Mouse (Mus musculus) macrophage (primary cell): ENCODE measurements around the gene Stam2. TPM values are rescaled to one million over a fixed set of nuclear protein-coding genes. Genes with fewer than 3 reads are reported as not detected.

ENCODE experiments used
- H3K27ac ChIP-seq: fragments of 350-480 bp; formaldehyde crosslinking; 2 replicates; pipeline ENCODE4 v1.9.0; 2021
- H3K36me3 ChIP-seq: fragments of 350-480 bp; formaldehyde crosslinking; 2 replicates; pipeline ENCODE4 v1.9.0; 2021; ENCODE audit errors: inconsistent target
- H3K4me3 ChIP-seq: fragments of 350-480 bp; formaldehyde crosslinking; 2 replicates; pipeline ENCODE4 v1.9.0; 2021; ENCODE audit errors: inconsistent target
- H3K79me2 ChIP-seq: fragments of 350-480 bp; formaldehyde crosslinking; 2 replicates; pipeline ENCODE4 v1.9.0; 2021; ENCODE audit errors: inconsistent target
- WGBS: methylation state at CpG from one replicate; pipeline ENCODE4 v1.1.7; 2026; ENCODE audit warnings: inconsistent platforms; ENCODE audit not compliant: missing documents; 5-methylcytosine and 5-hydroxymethylcytosine counted together
- polyA plus RNA-seq: library from polyadenylated mRNA; stranded (reverse); fragments of 250-400 nt; gene quantifications from 3 replicates; pipeline ENCODE4 v1.2.4, GENCODE M21; 2018; ENCODE audit warnings: inconsistent platforms

The Stam2 gene
- polyA plus RNA-seq, 1 experiment from 2014 or later = 35.6 TPM

GRCm38 (mm10) chr2:52709417-52709816 is 32.7 kb downstream of the Stam2 start:
- H3K4me3 ChIP-seq = no peak overlapping the region
- no peak overlapping the region for H3K27ac ChIP-seq
- 94% methylated on average over 5 of the region's 5 CpGs for WGBS
- H3K36me3 ChIP-seq = peaks cover 93% of the 10 kb centered on the region
- no peaks in the 10 kb centered on the region for H3K79me2 ChIP-seq

GRCm38 (mm10) chr2:52701368-52702036 is 40.6 kb downstream of the Stam2 start:
- Histone ChIP-seq H3K27ac (no peak overlapping the region), H3K79me2 (no peaks in the 10 kb centered on the region), H3K36me3 (peaks cover 64% of the 10 kb centered on the region), H3K4me3 (no peak overlapping the region)
- 98% methylated on average over 11 of the region's 11 CpGs for WGBS

DNA sequence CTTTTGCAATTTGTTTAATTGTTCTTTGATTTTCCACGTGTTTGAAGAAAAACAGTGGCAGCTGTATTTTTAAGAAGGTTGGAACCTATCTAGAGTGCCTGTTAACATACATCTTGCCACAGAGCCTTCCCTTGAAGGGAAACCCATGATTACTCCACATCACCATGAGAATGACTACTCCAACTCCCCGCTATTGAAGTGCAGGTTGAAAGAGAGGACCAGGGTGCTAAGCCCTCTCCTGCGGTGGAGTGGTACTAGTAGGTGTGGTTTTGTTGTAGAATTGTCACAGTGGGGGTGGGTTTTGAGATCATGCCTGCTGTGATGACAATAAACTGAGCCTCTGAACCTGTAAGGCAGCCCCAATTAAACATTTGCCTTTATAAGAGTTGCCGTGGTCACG is 41.7 kb downstream of the Stam2 start:
- Histone ChIP-seq H3K79me2 (no peaks in the 10 kb centered on the region), H3K36me3 (peaks cover 62% of the 10 kb centered on the region), H3K27ac (no peak overlapping the region), H3K4me3 (no peak overlapping the region)
- 93% methylated on average over 5 of the region's 5 CpGs for WGBS

GRCm38 (mm10) chr2:52694604-52695003 is 47.5 kb downstream of the Stam2 start:
- Histone ChIP-seq H3K79me2 (no peaks in the 10 kb centered on the region), H3K36me3 (peaks cover 36% of the 10 kb centered on the region), H3K4me3 (no peak overlapping the region), H3K27ac (no peak overlapping the region)
- WGBS = 90% methylated on average over 6 of the region's 6 CpGs

- WGBS = 92% methylated on average over 4 of the region's 4 CpGs
- no peak overlapping the region for H3K27ac ChIP-seq
- peaks cover 30% of the 10 kb centered on the region for H3K36me3 ChIP-seq
- no peaks in the 10 kb centered on the region for H3K79me2 ChIP-seq
- H3K4me3 ChIP-seq = no peak overlapping the region
Measured at GRCm38 (mm10) chr2:52691745-52692144, 50.3 kb downstream of the Stam2 start.

GRCm38 (mm10) chr2:52686601-52687000 is 55.5 kb downstream of the Stam2 start:
- WGBS = 98% methylated on average over 6 of the region's 6 CpGs
- Histone ChIP-seq H3K27ac (no peak overlapping the region), H3K4me3 (no peak overlapping the region), H3K79me2 (no peaks in the 10 kb centered on the region), H3K36me3 (no peaks in the 10 kb centered on the region)

DNA sequence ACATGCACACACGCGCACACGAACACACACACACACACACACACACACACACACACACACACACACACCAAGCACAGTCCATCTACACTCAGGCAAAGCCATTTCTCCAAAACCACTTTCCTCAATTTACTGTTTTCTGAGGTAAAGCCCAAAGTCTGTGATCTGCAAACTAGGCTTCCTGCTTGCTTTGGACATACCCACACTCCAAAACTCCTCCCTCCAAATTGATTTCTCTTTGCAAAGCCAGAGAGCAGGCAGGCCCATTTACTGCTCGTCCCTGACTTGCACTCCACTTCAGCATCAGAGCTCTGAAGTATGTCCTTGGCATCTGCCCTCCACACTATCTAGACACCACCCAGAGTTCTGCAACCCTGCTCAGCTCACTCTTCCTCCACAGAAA is 64.5 kb downstream of the Stam2 start:
- Histone ChIP-seq H3K27ac (no peak overlapping the region), H3K36me3 (no peaks in the 10 kb centered on the region), H3K4me3 (no peak overlapping the region), H3K79me2 (no peaks in the 10 kb centered on the region)
- 67% methylated on average over 1 of the region's 4 CpGs for WGBS

DNA sequence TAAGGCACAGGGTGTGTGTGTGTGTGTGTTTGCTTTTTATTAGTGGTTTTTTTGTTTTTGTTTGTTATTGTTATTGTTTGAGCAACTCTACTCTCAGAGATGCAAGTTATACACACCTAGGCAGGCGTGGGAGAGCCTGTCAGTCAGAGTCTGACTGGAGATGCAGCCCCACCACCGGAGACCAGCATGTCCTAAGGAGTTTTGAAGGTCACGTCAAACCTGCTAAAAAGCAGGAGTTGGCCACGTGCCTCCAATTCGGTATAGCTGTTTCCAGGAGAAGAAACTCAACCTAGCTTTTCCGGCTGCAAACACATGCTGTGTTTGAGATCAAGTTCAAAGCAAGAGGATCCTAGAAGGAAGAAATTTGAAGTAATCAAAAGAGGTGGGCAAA is 65.2 kb downstream of the Stam2 start:
- Histone ChIP-seq H3K27ac (no peak overlapping the region), H3K79me2 (no peaks in the 10 kb centered on the region), H3K36me3 (no peaks in the 10 kb centered on the region), H3K4me3 (no peak overlapping the region)
- 33% methylated on average over 6 of the region's 6 CpGs for WGBS

DNA sequence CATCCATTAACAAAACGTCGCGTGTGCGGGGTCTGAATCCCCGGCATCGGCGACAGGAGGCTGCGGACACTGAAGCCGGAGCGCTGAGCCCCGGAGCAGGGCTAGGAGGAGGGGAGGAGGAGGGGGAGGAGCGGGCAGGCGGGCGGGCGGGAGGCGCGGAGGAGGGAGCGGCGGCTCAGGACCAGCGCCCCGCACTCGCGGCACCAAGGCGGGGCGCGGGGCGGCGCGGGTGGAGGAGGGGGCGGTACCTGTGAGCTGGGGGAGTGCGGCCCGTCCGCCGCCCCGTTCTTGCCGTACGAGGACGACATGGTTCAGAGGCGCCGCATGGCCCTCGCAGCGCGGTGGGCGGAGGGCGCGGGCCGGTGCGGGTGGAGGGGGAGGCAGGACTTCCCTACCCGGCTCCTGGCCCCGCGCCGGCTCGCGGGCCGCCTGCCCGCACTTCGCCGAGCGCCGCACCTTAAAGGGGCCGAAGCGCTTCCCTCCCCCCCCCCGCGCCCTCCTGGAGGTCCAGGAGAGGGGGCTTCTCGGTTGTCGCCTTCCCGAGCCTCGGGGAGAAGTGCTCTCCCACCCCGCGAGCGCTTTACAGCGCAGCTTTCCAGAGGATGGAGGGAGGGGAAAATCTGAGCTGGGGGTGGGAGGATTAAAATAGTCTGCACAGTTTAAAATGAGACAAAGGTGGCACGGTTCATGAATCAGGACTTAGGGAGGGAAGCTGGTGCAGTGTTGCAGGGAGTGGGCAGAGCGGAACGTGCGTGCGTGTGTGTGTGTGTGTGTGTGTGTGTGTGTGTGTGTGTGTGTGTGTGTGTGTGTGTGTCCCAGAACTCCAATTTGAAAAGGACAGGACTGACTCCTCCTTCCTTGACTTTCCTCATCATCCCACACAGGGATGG is 65.8 kb downstream of the Stam2 start, which contains the start of gene Cacnb4:
Gene Cacnb4 (minus strand): TSS at position 809 of the 890 bp plus-strand sequence.
- no peak within 1 kb of the TSS for H3K27ac ChIP-seq
- H3K4me3 ChIP-seq = no peak within 1 kb of the TSS
- no peaks in the 10 kb centered on the region for H3K79me2 ChIP-seq
- WGBS = 2% methylated on average over 52 of the region's 77 CpGs
- H3K36me3 ChIP-seq = no peaks in the 10 kb centered on the region

- no peak overlapping the region for H3K27ac ChIP-seq
- H3K4me3 ChIP-seq = no peak overlapping the region
- H3K36me3 ChIP-seq = no peaks in the 10 kb centered on the region
- H3K79me2 ChIP-seq = no peaks in the 10 kb centered on the region
- 3% methylated on average over 34 of the region's 42 CpGs for WGBS
Measured at GRCm38 (mm10) chr2:52675278-52675987, 66.6 kb downstream of the Stam2 start.

DNA sequence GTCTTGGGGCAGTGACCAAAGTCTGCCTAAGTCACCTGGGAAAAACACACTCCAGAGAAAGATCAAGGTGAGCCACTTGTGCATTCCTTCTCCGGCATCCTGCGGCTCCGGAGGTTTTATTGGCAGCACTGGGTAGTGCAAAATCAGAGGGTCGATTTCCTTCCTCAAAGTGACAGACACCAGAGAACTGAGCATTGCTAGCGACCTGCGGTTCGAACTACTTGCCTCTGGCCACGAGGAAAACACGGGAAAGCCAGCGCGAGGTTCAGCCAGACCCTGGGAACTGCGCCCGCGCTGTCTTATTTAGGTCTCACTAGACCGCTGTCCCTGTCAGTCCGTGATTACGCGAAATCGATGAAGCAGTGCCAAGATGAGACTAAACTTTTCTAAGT is 67.2 kb downstream of the Stam2 start:
- no peak overlapping the region for H3K4me3 ChIP-seq
- H3K36me3 ChIP-seq = no peaks in the 10 kb centered on the region
- WGBS = 9% methylated on average over 19 of the region's 19 CpGs
- no peak overlapping the region for H3K27ac ChIP-seq
- H3K79me2 ChIP-seq = no peaks in the 10 kb centered on the region

DNA sequence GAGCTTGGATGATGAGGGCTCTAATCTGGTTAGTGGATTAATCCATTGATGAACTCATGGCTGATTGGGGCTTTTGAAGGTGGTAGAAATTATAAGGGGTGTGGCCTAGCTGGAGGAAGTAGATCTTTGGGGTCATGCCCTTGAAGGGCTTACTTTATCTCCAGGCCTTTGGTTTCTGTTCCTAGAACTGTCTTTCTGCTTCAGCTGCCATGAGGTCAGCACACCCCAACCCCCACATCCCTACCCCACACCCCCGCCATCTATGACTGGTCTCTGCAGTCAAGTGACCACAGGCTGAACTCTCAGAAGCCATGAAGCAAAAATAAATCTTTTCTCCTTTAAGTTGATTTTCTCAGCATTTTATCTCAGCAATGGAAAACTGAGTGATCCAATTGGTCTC is 68.9 kb downstream of the Stam2 start:
- H3K27ac ChIP-seq = no peak overlapping the region
- no peak overlapping the region for H3K4me3 ChIP-seq
- WGBS = 29% methylated on average over 1 of the region's 1 CpGs
- H3K36me3 ChIP-seq = no peaks in the 10 kb centered on the region
- no peaks in the 10 kb centered on the region for H3K79me2 ChIP-seq

GRCm38 (mm10) chr2:52670733-52671132 is 71.3 kb downstream of the Stam2 start:
- Histone ChIP-seq H3K79me2 (no peaks in the 10 kb centered on the region), H3K4me3 (no peak overlapping the region), H3K36me3 (no peaks in the 10 kb centered on the region), H3K27ac (no peak overlapping the region)
- WGBS = 82% methylated on average over 2 of the region's 5 CpGs

GRCm38 (mm10) chr2:52668480-52668879 is 73.6 kb downstream of the Stam2 start:
- H3K27ac ChIP-seq = no peak overlapping the region
- WGBS = 86% methylated on average over 6 of the region's 6 CpGs
- H3K36me3 ChIP-seq = no peaks in the 10 kb centered on the region
- no peak overlapping the region for H3K4me3 ChIP-seq
- H3K79me2 ChIP-seq = no peaks in the 10 kb centered on the region

DNA sequence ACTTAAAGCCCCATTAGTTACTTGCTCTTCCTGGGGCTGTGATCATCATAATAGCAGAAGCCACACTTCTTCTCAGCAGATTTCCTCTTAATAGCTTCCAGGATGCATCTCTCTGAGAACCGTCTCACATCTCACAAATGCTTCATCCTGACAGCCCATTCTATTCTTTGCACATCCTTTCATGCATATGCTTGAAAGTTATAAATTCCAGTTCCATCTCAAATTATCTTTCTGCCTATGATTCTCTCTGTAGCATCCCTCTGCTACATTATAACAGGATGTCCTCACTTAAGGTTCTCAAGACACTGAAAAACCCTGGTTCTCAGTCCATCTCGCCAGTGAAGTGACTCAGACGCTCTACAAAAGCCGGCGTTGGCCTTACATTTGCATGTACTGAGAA is 85.4 kb downstream of the Stam2 start:
- Histone ChIP-seq H3K4me3 (no peak overlapping the region), H3K79me2 (no peaks in the 10 kb centered on the region)
- WGBS = 96% methylated on average over 5 of the region's 5 CpGs

More for the DNA sequence above, 85.4 kb downstream of the Stam2 start:
- Histone ChIP-seq H3K27ac (no peak overlapping the region), H3K36me3 (no peaks in the 10 kb centered on the region)
